Mouse (Mus musculus): ENCODE measurements around the gene Srbd1. TPM values are rescaled to one million over a fixed set of nuclear protein-coding genes. Genes with fewer than 3 reads are reported as not detected.

Srbd1 gene
- polyA plus RNA-seq, 1 experiment, result not detected

DNA sequence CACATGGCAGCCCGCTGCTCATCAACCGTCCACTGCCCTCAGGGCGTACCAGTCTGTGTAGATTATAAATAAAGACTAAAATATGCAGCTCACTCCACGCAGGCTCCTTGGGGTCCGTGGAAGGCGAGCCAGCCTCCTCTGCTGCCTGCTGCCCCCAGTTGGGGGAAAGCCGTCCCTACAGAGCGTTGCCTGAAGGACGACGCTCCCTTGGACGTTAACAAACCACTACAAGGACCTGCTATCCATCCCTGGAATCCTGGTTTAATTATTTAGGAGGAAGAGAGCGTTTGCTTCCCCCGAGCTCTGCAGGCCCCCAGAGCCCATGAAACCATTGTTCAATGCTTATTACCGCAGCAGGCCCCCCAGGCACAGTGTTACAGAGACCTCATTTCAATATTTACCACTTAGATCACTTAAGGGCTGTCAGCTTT, 201.4 kb downstream of the Srbd1 start:
- 72% methylated on average over 14 of the region's 14 CpGs for WGBS

DNA sequence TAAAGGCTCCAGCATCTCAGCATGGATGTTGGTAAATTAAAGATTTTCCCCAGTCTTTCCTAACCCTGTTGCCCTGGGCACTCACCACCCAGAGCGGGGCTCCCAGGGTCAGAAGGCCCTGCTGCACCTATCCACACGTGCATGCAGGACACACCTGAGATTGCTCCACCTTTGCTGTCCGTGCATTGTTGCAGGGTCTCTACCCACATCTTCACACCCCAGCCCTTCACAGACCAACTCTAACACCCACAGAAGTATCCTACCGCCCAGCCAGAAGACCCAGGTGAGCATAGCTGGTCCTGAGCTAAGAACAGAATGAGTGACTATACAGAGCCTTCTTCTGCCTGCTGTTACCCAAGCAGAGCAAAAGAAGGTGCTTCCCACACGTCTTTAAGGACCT, 201.9 kb downstream of the Srbd1 start:
- WGBS, result 91% methylated on average over 5 of the region's 5 CpGs
- Histone ChIP-seq H3K27ac (ENCODE audit: insufficient read depth, low read depth, low read length) (no peak overlapping the region), H3K4me3 (ENCODE audit: insufficient read depth, low read depth, low read length) (no peak overlapping the region), H3K4me1 (ENCODE audit: control insufficient read depth, insufficient read depth, low read length) (no peaks in the 10 kb centered on the region)
- TF ChIP-seq POLR2A (IDR thresholded peaks at IDR 0.05; ENCODE audit: insufficient read depth, low read depth, low read length), result no peak
- TF ChIP-seq CTCF (IDR thresholded peaks at IDR 0.05; ENCODE audit: insufficient read depth, low read depth, low read length), result no peak

More for the DNA sequence above, 201.4 kb downstream of the Srbd1 start:
- H3K27ac ChIP-seq (ENCODE audit: insufficient read depth, low read depth, low read length), result no peak overlapping the region
- TF ChIP-seq CTCF (IDR thresholded peaks at IDR 0.05; ENCODE audit: insufficient read depth, low read depth, low read length), result no peak
- no peak for TF ChIP-seq POLR2A (IDR thresholded peaks at IDR 0.05; ENCODE audit: insufficient read depth, low read depth, low read length)
- H3K4me1 ChIP-seq (ENCODE audit: control insufficient read depth, insufficient read depth, low read length), result no peaks in the 10 kb centered on the region
- H3K4me3 ChIP-seq (ENCODE audit: insufficient read depth, low read depth, low read length), result no peak overlapping the region

DNA sequence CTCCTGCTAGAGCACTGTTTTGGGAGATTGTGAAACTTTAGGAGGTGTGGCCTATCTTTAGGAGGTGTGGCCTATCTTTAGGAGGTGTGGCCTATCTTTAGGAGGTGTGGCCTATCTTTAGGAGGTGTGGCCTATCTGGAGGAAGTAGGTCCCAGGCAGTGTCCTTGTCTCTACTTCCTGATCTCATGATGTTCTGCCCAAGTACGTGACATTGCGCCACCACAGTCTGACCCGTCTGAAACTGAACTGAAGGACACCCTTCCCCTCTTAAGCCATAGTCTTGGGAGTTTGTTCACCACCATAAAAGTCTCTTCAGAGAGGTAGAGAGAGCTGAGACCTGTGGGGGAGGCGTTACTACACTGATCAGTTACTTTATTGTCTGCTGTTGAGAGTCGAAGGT, 202.9 kb downstream of the Srbd1 start:
- Histone ChIP-seq H3K4me3 (ENCODE audit: insufficient read depth, low read depth, low read length) (no peak overlapping the region), H3K27ac (ENCODE audit: insufficient read depth, low read depth, low read length) (no peak overlapping the region), H3K4me1 (ENCODE audit: control insufficient read depth, insufficient read depth, low read length) (no peaks in the 10 kb centered on the region)
- TF ChIP-seq POLR2A (IDR thresholded peaks at IDR 0.05; ENCODE audit: insufficient read depth, low read depth, low read length), result no peak
- no peak for TF ChIP-seq CTCF (IDR thresholded peaks at IDR 0.05; ENCODE audit: insufficient read depth, low read depth, low read length)
- WGBS, result 97% methylated on average over 5 of the region's 5 CpGs

DNA sequence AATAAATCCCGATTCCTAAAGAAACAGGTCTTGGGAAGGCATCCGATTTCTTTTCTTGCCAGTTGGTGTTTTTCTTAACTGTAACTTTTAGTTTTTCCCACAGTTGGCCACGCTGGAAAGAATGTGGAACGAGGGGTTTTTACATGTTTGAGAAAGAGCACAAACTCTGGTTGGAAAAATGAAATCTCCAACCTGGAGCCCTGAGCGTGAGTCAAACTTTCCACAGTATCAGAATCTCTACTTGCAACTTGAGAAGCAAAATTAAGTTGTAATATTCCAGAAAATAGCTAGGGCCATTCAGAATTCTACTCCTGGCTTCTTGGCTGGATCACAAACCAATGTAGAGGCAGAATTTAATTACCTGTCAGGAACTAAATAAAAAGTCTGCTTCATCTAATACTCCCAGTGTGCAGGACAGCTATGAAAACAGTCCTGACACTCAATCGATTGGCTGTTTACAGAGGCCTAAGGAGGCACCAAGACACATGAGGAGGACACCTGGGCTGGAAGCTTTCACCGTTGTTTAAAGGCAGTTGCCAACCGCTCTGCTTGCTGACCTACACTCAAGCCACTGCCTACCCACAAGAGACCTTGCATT, 203.7 kb downstream of the Srbd1 start:
- H3K4me3 ChIP-seq (ENCODE audit: insufficient read depth, low read depth, low read length), result no peak overlapping the region
- no peak overlapping the region for H3K27ac ChIP-seq (ENCODE audit: insufficient read depth, low read depth, low read length)
- WGBS, result 86% methylated on average over 8 of the region's 8 CpGs
- no peaks in the 10 kb centered on the region for H3K4me1 ChIP-seq (ENCODE audit: control insufficient read depth, insufficient read depth, low read length)
- TF ChIP-seq POLR2A (IDR thresholded peaks at IDR 0.05; ENCODE audit: insufficient read depth, low read depth, low read length) (no peak), CTCF (IDR thresholded peaks at IDR 0.05; ENCODE audit: insufficient read depth, low read depth, low read length) (no peak)

DNA sequence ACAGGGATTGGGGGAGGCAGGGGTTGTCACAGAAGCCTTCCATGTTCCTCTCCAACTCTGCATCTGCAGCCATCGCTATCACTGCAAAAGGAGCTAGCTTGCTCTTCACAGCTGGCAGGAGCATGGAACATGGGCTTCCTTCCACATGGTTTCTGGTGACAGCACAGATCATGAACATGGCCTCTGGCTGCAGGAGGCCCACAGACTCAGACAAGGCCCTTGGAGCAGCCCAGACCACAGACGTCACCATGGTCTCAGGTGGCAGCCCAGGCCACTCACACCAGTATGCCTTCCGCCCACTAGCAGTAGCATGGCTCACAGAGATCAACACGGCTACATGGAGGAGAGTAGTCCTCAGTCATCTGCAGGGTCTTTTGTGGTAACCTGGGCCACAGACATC, 207.8 kb downstream of the Srbd1 start:
- no peak for TF ChIP-seq CTCF (IDR thresholded peaks at IDR 0.05; ENCODE audit: insufficient read depth, low read depth, low read length)
- no peak for TF ChIP-seq POLR2A (IDR thresholded peaks at IDR 0.05; ENCODE audit: insufficient read depth, low read depth, low read length)

DNA sequence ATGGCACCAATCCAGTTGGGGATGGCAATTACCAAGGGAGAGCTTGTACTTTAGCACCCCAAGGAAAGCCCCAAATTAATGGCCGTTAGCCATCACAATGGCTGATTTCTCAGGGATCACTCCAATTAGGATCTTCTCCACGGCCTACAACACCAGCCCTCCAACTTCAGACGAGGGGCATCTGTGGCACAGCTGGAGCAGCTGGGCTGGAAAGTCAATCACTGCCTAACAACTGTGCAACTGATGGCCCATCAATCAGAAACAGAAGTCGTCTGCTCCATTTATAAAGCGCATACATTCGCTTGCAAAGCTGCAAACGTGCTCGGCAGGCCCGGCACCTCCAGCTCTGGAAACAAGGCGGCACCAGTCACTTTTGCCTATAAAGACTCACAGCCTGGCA, 209.7 kb downstream of the Srbd1 start:
- no peak for TF ChIP-seq CTCF (IDR thresholded peaks at IDR 0.05; ENCODE audit: insufficient read depth, low read depth, low read length)
- TF ChIP-seq POLR2A (IDR thresholded peaks at IDR 0.05; ENCODE audit: insufficient read depth, low read depth, low read length), result no peak
- H3K4me1 ChIP-seq (ENCODE audit: control insufficient read depth, insufficient read depth, low read length), result no peaks in the 10 kb centered on the region
- WGBS, result 83% methylated on average over 10 of the region's 10 CpGs
- no peak overlapping the region for H3K27ac ChIP-seq (ENCODE audit: insufficient read depth, low read depth, low read length)
- H3K4me3 ChIP-seq (ENCODE audit: insufficient read depth, low read depth, low read length), result no peak overlapping the region

More for the DNA sequence above, 207.8 kb downstream of the Srbd1 start:
- Histone ChIP-seq H3K27ac (ENCODE audit: insufficient read depth, low read depth, low read length) (no peak overlapping the region), H3K4me3 (ENCODE audit: insufficient read depth, low read depth, low read length) (no peak overlapping the region), H3K4me1 (ENCODE audit: control insufficient read depth, insufficient read depth, low read length) (no peaks in the 10 kb centered on the region)
- 98% methylated on average over 4 of the region's 4 CpGs for WGBS

Other genes starting within 250 kb of the Srbd1 start
- gene Prkce, start 22.6 kb upstream of the Srbd1 start, polyA plus RNA-seq (2012; ENCODE audit: insufficient read depth, insufficient read length, low replicate concordance, missing spikeins), result 221 TPM in 1 of 2 replicates, not detected in the other